Mouse (Mus musculus): ENCODE results near the gene Stx8. TPM values are rescaled to one million over a fixed set of nuclear protein-coding genes. Genes with fewer than 3 reads are reported as not detected.

Gene Stx8
- polyA plus RNA-seq, 1 experiment = 43.9 TPM

DNA sequence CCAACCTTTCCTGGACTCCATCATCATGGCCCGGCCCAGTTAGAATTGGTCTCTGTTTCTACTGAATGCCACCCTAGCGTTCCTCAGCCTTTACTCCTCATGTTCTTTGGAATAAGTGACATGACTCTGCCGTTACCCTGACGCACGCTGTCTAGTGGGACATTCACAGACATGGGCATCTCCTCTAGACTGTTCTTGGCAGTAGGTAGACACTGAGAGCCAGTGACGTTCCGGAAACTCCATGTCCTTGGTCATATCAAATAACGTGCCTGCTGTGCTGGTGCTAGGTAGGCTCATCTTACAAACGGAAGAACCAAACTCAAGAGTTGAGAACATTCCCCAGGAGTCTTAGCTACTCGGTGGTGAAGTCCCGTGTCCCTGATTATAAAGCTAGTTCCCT lies 231.5 kb downstream of the Stx8 start:
- TF ChIP-seq POLR2A (IDR thresholded peaks at IDR 0.05; ENCODE audit: low read depth, low read length) (no peak), CTCF (IDR thresholded peaks at IDR 0.05; ENCODE audit: borderline replicate concordance, insufficient read depth, low read length) (no peak)
- Histone ChIP-seq H3K4me3 (ENCODE audit: insufficient read depth, low read length) (no peak overlapping the region), H3K27ac (ENCODE audit: insufficient read depth, low read length) (no peak overlapping the region), H3K4me1 (ENCODE audit: control insufficient read depth, insufficient read depth, low read length) (peaks cover 17% of the 10 kb centered on the region)

DNA sequence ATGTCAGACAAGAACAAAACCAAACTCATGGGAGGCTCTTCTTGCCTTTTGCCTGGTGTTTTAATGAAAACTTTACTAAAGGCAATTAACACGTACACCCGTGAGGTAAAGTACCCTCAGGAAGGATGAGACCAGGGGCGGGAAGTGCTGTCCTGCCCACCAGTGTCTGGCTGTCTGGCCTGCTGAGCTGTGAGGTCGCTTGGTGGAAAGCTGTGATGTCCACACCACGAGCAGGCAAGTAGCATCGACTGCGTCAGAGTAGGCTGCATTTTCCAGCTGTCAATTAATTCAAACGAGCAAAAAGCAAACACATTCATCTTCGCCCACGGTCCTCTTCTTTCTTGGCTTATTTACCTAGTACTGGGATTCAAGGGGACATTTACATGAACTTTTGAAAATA lies 232.7 kb downstream of the Stx8 start:
- Histone ChIP-seq H3K4me1 (ENCODE audit: control insufficient read depth, insufficient read depth, low read length) (peaks cover 14% of the 10 kb centered on the region), H3K4me3 (ENCODE audit: insufficient read depth, low read length) (no peak overlapping the region), H3K27ac (ENCODE audit: insufficient read depth, low read length) (no peak overlapping the region)
- TF ChIP-seq POLR2A (IDR thresholded peaks at IDR 0.05; ENCODE audit: low read depth, low read length) (no peak), CTCF (IDR thresholded peaks at IDR 0.05; ENCODE audit: borderline replicate concordance, insufficient read depth, low read length) (no peak)

DNA sequence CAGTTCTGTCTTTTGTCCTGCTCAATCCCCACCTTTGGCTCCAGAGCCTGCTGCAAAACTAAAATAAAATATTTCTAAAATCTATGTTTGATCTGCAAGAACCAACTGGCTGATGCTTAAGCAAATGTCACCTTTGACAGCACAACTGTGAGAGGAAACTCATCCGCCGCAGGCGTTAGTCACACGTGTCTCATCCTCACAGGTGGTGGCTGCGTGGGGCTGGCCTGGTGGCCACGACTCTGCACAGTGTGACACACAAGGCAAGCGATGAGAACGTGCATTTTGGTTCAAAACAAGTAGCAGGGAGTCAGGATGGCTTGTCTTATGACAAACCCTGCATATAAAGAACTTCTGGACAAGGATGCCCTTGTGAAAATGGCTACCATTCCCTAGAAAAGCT lies 233.1 kb downstream of the Stx8 start:
- TF ChIP-seq CTCF (IDR thresholded peaks at IDR 0.05; ENCODE audit: borderline replicate concordance, insufficient read depth, low read length) (no peak), POLR2A (IDR thresholded peaks at IDR 0.05; ENCODE audit: low read depth, low read length) (no peak)
- no peak overlapping the region for H3K27ac ChIP-seq (ENCODE audit: insufficient read depth, low read length)
- H3K4me1 ChIP-seq (ENCODE audit: control insufficient read depth, insufficient read depth, low read length) = peaks cover 14% of the 10 kb centered on the region
- no peak overlapping the region for H3K4me3 ChIP-seq (ENCODE audit: insufficient read depth, low read length)

DNA sequence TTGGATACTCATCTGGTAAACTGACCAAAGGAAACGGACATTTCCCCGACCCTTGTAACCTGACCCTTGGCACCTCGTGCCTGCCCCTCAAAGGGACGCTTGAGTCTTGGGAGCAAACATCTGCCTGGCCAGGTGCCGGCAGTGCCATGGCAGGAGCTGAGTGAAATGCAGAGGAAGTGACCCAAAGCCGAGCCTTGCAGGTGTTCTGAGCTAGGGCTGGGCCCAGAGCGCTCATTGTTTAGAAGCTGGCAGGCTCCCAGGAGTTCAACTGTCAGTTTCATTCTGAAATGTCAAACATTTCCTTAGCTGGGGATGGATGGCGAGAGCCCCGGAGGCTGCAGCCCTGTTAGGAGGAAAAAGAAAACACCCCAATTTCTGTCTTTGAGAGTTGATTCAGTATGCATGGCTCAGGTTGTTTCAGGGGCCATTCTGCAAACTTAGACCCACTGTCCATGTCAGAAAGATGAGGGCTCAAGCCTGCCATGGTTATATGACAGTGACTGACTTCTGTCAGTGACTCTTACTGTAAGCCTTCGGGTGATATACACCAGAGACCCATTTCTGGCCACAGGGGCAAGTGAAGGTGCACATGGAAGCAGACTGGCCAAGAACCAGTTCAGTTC lies 233.9 kb downstream of the Stx8 start:
- H3K4me3 ChIP-seq (ENCODE audit: insufficient read depth, low read length) = no peak overlapping the region
- TF ChIP-seq POLR2A (IDR thresholded peaks at IDR 0.05; ENCODE audit: low read depth, low read length) (no peak), CTCF (IDR thresholded peaks at IDR 0.05; ENCODE audit: borderline replicate concordance, insufficient read depth, low read length) (no peak)
- no peak overlapping the region for H3K27ac ChIP-seq (ENCODE audit: insufficient read depth, low read length)
- H3K4me1 ChIP-seq (ENCODE audit: control insufficient read depth, insufficient read depth, low read length) = peaks cover 9% of the 10 kb centered on the region

DNA sequence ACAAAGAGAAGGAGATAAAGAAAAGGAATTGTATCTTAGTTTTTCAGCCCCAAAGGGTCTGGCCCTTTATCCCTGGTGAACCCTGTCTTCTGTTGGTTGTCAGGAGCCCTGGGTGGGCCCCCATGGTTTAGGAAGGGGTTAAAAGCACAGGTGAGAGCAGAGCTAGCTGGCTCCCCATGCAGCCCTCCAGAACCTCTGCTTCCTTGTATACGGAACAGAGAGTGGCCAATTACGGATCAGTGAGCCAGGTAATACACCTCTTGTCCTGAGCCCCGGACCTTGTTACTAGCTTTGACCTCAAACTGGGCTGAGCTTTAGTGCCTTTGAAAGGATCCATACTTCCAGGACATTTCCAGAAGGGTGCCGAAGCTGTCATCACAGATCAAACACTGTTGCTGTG lies 234.5 kb downstream of the Stx8 start:
- TF ChIP-seq POLR2A (IDR thresholded peaks at IDR 0.05; ENCODE audit: low read depth, low read length) (no peak), CTCF (IDR thresholded peaks at IDR 0.05; ENCODE audit: borderline replicate concordance, insufficient read depth, low read length) (no peak)
- H3K4me1 ChIP-seq (ENCODE audit: control insufficient read depth, insufficient read depth, low read length) = peaks cover 4% of the 10 kb centered on the region
- no peak overlapping the region for H3K27ac ChIP-seq (ENCODE audit: insufficient read depth, low read length)
- H3K4me3 ChIP-seq (ENCODE audit: insufficient read depth, low read length) = no peak overlapping the region

DNA sequence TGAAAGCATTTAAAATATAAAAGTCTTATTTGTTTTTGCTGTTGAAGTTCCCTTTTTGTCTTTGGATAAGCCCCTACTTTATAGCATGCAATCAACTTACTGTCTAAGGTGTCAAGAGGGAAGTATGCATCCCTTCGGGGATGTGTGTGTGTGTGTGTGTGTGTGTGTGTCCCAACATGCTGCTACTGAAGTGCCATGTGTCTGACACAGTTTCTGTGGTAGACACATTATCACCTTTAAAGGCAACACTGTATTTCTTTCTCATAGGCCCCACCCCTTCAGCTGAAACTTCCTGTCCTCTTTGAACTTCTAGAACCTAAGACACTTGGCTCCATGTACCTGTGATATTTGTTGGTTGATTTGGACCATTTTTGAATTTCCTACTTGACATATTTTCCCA lies 235.1 kb downstream of the Stx8 start:
- Histone ChIP-seq H3K27ac (ENCODE audit: insufficient read depth, low read length) (no peak overlapping the region), H3K4me3 (ENCODE audit: insufficient read depth, low read length) (no peak overlapping the region), H3K4me1 (ENCODE audit: control insufficient read depth, insufficient read depth, low read length) (no peaks in the 10 kb centered on the region)
- TF ChIP-seq CTCF (IDR thresholded peaks at IDR 0.05; ENCODE audit: borderline replicate concordance, insufficient read depth, low read length) (no peak), POLR2A (IDR thresholded peaks at IDR 0.05; ENCODE audit: low read depth, low read length) (no peak)

DNA sequence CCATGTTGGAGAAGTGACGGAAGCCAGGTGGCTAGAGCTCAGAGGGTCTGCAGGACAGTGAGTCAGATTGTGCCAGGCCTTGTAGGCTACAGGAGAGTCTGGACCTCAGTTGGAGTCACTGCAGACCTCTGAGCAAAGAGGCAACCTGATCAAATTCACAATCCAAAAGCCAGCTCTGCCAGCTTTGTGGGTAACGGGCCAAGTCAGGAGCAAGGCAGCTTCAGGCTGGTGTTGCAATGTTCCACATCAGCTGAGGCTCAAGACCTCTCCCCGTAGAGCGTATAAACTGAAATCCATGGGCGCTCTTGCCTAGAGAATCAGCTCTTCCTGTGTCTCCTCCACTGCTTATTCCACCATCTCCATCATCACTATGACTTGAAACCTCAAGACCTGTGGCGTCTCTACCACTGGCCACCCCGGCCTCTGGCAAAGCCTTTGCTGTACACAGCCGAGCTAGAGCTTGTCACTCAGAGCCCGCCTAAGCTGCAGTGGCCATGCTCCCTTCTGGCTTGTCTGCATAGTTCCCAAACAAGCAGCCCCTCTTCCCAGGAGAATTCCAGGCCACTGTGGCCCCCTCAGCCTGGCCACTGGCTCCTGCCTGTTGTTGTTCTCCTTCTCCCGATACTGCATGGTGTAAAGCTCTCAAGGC lies 235.9 kb downstream of the Stx8 start:
- no peak for TF ChIP-seq POLR2A (IDR thresholded peaks at IDR 0.05; ENCODE audit: low read depth, low read length)
- TF ChIP-seq CTCF (IDR thresholded peaks at IDR 0.05; ENCODE audit: borderline replicate concordance, insufficient read depth, low read length) = no peak

DNA sequence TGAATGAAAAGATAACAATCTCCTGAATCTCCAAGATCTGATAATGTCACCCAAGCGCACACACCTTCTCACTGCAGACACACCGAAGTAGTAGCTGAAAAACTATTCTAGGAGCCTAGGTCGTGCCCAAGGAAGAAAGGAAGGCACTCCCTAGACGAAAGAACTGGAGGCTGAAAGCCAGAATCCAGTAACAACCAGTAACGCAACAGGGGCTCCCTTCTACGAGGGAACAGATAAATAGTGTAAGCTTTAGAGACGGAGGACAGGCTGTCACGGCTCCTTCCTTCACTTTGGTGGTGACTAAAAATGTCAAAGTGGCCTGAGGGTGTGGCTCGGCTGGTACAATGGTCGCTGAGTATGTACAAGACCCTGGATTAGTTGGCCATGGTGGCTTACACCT lies 236.6 kb downstream of the Stx8 start:
- no peaks in the 10 kb centered on the region for H3K4me1 ChIP-seq (ENCODE audit: control insufficient read depth, insufficient read depth, low read length)
- TF ChIP-seq POLR2A (IDR thresholded peaks at IDR 0.05; ENCODE audit: low read depth, low read length) (no peak), CTCF (IDR thresholded peaks at IDR 0.05; ENCODE audit: borderline replicate concordance, insufficient read depth, low read length) (no peak)
- H3K27ac ChIP-seq (ENCODE audit: insufficient read depth, low read length) = no peak overlapping the region
- H3K4me3 ChIP-seq (ENCODE audit: insufficient read depth, low read length) = no peak overlapping the region

More for the DNA sequence above, 235.9 kb downstream of the Stx8 start:
- H3K4me3 ChIP-seq (ENCODE audit: insufficient read depth, low read length) = no peak overlapping the region
- no peak overlapping the region for H3K27ac ChIP-seq (ENCODE audit: insufficient read depth, low read length)
- no peaks in the 10 kb centered on the region for H3K4me1 ChIP-seq (ENCODE audit: control insufficient read depth, insufficient read depth, low read length)

DNA sequence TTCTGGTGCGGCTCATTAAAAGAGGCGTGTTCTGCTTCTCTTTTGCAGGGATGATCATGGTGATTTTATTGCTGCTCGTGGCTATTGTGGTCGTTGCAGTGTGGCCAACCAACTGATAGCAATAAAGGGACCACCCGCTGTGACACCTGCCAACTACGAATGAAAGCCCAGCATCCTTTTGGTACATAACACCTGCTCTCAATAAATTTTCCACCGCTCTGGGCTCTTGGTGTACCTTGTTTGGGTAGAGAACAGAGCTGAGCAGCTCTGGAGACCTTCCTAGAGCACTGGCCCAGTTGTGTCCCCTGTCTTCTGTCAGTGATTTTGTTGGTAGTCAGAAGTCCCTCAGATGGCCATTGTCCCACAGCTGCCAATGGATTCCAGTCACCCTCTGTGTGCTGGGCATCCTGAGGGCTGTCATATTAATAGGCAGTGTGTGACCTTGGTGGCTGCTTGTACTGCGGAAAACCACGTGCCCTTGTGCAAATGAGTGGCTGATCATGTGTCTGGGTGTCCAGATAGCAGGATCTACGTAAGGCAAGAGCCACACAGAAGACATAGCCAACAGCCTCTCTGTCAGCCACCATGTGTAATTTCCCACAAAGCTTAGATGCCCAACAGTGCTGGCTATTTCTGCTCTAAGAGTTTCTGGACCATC lies 237.8 kb downstream of the Stx8 start:
- Histone ChIP-seq H3K27ac (ENCODE audit: insufficient read depth, low read length) (no peak overlapping the region), H3K4me1 (ENCODE audit: control insufficient read depth, insufficient read depth, low read length) (no peaks in the 10 kb centered on the region)

DNA sequence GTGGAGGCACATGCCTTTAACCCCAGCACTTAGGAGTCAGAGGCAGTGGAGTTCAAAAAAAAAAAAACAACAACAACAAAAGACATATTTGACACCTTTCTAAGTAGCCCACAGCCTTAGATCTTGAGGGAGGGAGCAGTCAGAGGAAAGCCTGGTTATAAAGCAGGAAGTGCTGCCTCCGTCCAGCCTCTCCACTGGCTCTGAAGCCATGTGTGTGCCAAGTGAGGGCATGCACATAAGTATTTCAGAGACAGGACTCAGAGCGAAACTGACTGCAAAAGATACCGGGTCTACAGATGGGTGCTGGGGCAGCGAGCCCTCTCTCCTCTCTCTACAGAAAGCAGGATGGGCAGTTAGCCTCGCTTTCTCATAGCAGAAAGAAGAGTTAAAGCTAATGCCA lies 238.4 kb downstream of the Stx8 start:
- Histone ChIP-seq H3K4me3 (ENCODE audit: insufficient read depth, low read length) (no peak overlapping the region), H3K4me1 (ENCODE audit: control insufficient read depth, insufficient read depth, low read length) (no peaks in the 10 kb centered on the region), H3K27ac (ENCODE audit: insufficient read depth, low read length) (no peak overlapping the region)
- no peak for TF ChIP-seq CTCF (IDR thresholded peaks at IDR 0.05; ENCODE audit: borderline replicate concordance, insufficient read depth, low read length)
- TF ChIP-seq POLR2A (IDR thresholded peaks at IDR 0.05; ENCODE audit: low read depth, low read length) = no peak

More for the DNA sequence above, 237.8 kb downstream of the Stx8 start:
- H3K4me3 ChIP-seq (ENCODE audit: insufficient read depth, low read length) = no peak overlapping the region
- TF ChIP-seq CTCF (IDR thresholded peaks at IDR 0.05; ENCODE audit: borderline replicate concordance, insufficient read depth, low read length) (no peak), POLR2A (IDR thresholded peaks at IDR 0.05; ENCODE audit: low read depth, low read length) (no peak)
